Mouse (Mus musculus) erythroblast, embryonic 14.5 days (primary cell): ENCODE data around the gene Mnt. TPM values are rescaled to one million over a fixed set of nuclear protein-coding genes. Genes with fewer than 3 reads are reported as not detected.

Source experiments
- H3K27me3 ChIP-seq: 2 replicates; pipeline ENCODE4 v1.6.1; 2012; ENCODE audit warnings: inconsistent platforms; ENCODE audit not compliant: control insufficient read depth
- H3K36me3 ChIP-seq: 2 replicates; pipeline ENCODE4 v1.6.1; 2012; ENCODE audit warnings: mild to moderate bottlenecking, inconsistent platforms; ENCODE audit not compliant: control insufficient read depth
- H3K4me1 ChIP-seq: 2 replicates; pipeline ENCODE4 v1.6.1; 2012; ENCODE audit warnings: inconsistent platforms; ENCODE audit not compliant: control insufficient read depth
- H3K4me3 ChIP-seq: replicated peaks from 2 replicates; pipeline ENCODE3; 2012; ENCODE audit warnings: moderate library complexity, mild to moderate bottlenecking, inconsistent platforms
- H3K9me3 ChIP-seq: 2 replicates; pipeline ENCODE4 v1.6.1; 2012; ENCODE audit warnings: low read length, inconsistent platforms, mixed read lengths; ENCODE audit not compliant: control insufficient read depth
- GATA1 ChIP-seq: IDR thresholded peaks from 2 replicates; pipeline ENCODE4 v1.6.1; 2012; ENCODE audit warnings: low read length, inconsistent platforms, mixed read lengths
- TAL1 ChIP-seq: IDR thresholded peaks from 3 replicates; pipeline ENCODE4 v1.6.1; 2012; ENCODE audit warnings: low read length, inconsistent platforms, mixed read lengths
- polyA plus RNA-seq: library from polyadenylated mRNA; stranded (reverse); fragments of >175 nt; gene quantifications from 2 replicates; pipeline ENCODE4 v1.2.3, GENCODE M21; 2012

Gene Mnt
- polyA plus RNA-seq, 1 experiment = 3.4 TPM

DNA sequence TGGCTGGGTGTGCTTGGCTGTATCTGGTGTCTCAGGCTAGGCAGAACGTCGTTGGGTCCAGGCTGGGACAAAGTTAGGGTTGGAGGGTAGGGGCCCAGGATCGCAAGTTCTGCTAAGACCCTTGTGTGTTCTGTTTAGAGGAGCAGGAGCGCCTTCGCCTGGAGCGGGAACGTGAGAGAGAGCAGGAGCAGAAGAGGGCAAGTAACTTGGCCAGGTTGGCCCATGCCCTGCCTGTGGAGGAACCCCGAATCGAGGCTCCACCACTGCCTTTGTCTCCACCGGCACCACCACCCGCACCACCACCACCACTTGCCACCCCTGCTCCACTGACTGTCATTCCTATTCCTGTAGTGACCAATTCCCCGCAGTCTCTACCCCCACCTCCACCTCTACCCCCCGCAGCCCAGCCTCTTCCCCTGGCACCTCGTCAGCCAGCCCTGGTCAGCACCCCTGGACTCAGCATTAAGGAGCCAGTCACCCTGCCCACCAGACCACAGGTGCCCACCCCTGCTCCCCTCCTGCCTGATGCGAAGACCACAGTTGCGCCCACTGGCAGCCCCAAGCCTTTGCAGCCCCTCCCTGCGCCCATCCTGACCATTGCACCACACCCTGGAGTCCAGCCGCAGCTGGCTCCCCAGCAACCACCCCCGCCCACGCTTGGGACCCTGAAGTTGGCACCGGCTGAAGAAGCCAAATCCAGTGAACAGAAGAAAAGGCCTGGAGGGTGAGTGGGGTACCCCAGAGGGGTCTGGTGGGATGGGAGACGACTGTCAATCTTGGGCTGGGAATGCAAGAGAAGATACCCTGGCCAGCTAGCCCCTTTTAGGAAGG lies 5.7 kb downstream of the Mnt start:
- Histone ChIP-seq H3K9me3 (no peaks in the 10 kb centered on the region), H3K36me3 (peaks cover 40% of the 10 kb centered on the region), H3K27me3 (no peaks in the 10 kb centered on the region), H3K4me3 (peak overlapping the region; percentile 76), H3K4me1 (peaks cover 89% of the 10 kb centered on the region)
- TF ChIP-seq GATA1 = no peak
- TF ChIP-seq TAL1 = no peak

DNA sequence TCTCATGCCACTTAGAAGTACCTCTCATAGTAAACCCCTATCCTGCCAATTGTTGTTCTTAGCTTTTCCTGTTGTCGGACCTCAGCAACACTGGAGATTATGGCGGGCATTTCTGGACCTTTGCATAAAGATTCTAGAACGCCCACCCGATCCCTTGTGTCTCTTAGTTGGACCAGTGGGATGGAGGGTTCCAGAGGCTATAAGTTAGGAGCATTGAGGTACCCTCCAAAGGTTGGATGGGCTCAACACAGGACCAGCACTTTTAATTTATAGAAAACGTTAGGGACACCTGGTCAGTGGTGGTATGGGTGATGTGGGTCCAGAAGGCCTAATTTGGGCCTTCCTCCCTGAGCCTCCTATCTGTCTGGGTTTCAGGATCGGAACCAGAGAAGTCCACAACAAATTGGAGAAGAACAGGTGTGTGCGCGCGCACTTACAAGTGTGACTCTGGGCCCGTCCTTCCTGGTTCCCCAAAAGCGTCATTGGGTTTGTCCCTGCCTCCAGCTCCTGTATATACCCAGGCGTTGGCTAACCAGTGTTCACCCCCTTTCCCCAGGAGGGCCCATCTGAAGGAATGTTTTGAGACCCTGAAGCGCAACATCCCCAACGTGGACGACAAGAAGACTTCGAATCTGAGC lies 6.5 kb downstream of the Mnt start:
- H3K4me1 ChIP-seq = peaks cover 82% of the 10 kb centered on the region
- peaks cover 48% of the 10 kb centered on the region for H3K36me3 ChIP-seq

DNA sequence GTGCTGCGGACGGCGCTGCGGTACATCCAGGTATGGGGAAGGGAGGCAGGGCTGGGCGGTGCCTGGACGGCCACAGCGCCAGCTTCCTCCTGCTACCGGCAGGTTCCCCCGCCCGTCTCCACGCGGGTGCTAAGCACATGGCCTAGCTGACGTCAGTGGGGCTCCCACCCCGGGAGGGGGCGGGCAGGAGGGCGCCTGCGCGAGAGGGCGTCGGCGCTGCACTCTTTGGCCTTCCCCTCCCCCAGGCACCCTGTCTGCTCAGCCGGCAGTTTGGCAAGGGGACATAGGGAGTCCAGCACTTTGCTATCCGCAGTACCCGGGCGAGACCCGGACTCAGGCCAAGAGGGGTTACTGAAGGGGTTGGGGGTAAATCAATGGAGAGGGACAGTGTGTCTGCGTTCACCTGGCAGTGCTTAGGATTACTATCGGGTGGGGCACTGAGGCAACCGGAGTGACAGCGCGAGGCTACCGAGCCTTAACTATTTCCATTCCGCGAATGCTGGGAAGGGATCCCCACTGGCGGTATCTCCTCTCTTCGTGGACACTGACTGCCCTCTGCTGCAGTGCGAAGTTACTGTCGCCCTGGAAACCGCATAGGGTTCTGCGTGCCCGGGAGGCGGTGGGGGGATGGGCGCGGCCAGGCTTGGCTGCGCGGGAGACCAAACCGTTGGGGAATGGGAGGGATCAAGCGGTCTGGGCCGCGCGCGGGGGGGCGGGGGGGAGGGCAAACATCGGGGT lies 7.1 kb downstream of the Mnt start:
- H3K36me3 ChIP-seq = peaks cover 55% of the 10 kb centered on the region
- H3K4me1 ChIP-seq = peaks cover 75% of the 10 kb centered on the region
- no peaks in the 10 kb centered on the region for H3K9me3 ChIP-seq
- H3K4me3 ChIP-seq = peak overlapping the region; percentile 76
- no peaks in the 10 kb centered on the region for H3K27me3 ChIP-seq
- TF ChIP-seq GATA1 (no peak), TAL1 (no peak)

More for the DNA sequence above, 6.5 kb downstream of the Mnt start:
- TF ChIP-seq GATA1 (no peak), TAL1 (no peak)
- H3K9me3 ChIP-seq = no peaks in the 10 kb centered on the region
- peak overlapping the region; percentile 76 for H3K4me3 ChIP-seq
- H3K27me3 ChIP-seq = no peaks in the 10 kb centered on the region

DNA sequence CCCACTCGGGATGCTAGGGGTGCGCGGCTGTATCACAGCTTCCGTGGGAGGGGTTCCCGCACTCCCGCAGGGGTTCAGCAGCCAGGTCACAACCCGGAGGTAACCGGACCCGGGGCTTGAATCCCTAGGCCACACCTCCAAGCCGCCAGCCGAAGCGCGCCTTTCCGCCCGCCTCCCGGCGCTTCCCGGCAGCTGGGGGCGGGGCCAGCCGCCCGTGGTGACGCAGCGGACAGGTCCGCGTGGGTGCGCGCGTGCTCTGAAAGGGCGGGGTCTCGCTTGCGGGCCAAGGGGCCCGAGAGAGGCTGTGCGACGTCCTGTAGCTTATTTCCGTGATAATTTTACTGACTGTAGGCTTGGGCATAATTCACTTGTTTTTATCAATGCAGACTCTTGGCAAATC lies 7.7 kb downstream of the Mnt start:
- no peak for TF ChIP-seq TAL1
- no peak for TF ChIP-seq GATA1
- Histone ChIP-seq H3K36me3 (peaks cover 60% of the 10 kb centered on the region), H3K4me3 (peak overlapping the region; percentile 76), H3K4me1 (peaks cover 75% of the 10 kb centered on the region), H3K9me3 (no peaks in the 10 kb centered on the region), H3K27me3 (no peaks in the 10 kb centered on the region)

DNA sequence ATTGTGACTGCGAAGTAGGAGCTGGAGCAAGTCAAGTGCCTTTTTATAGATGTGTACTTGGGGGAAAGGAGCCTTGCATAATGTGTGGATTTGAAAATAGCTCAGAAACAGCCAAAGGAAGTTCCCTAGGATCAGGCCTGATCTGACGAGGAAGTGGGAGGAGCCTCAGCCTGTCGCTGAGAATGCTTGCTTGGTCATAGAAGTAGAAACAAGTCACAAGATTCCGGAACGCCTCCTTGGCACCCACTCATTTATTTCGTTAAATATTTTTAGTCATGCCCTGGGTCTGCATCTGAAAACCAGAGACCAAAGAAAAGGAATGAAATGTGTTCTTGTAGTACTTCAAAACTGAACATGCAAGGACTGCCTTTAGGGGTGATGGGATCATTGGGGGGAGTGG lies 8.3 kb downstream of the Mnt start:
- Histone ChIP-seq H3K36me3 (peaks cover 66% of the 10 kb centered on the region), H3K4me1 (peaks cover 70% of the 10 kb centered on the region), H3K9me3 (no peaks in the 10 kb centered on the region), H3K4me3 (peak overlapping the region; percentile 76), H3K27me3 (no peaks in the 10 kb centered on the region)
- TF ChIP-seq GATA1 (no peak), TAL1 (no peak)

DNA sequence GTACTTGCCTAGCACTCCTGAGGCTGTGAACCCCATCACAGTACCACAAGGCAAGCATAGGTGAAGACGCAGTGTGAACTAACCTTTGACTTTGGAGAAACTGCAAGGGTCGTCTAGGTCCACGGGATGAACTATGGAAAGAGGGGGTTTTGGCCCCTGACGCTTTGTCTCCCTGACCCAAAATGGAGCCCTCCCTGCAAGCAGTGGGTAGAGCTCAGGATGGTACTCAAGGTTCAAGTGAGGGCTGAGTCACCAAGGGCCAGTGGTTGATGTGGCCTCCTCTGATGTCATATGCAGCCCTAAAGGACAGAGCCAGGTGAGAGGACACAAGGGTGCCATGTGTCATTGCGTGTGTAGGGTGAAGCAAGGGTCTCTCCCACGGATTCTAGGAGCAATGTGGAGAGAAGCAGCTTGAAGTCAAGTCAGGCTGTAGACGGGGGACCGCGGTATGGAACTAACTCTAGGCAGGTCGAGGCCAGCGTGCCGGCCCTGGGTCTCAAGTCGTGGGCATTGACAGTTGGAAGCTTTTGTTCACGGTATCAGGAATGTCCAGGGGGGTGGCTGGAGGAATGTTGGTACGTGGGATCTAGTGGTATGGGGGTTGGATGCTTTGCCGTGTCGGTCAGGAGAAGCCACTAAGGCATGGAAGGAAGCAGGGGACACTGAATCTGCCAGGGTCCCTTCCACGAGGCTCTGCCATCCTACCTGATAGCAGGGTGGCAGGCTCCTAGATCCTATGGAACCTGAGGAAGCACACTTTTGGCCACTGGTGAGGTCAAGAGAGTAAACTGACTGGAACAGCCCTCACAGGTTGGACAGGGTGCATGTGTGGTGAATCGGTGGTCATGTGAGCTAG lies 9.4 kb downstream of the Mnt start:
- no peak overlapping the region for H3K4me3 ChIP-seq
- peaks cover 59% of the 10 kb centered on the region for H3K4me1 ChIP-seq
- no peaks in the 10 kb centered on the region for H3K27me3 ChIP-seq
- H3K36me3 ChIP-seq = peaks cover 70% of the 10 kb centered on the region
- no peak for TF ChIP-seq GATA1
- TF ChIP-seq TAL1 = no peak
- peaks cover 3% of the 10 kb centered on the region; the same call in 1 of the 2 replicates for H3K9me3 ChIP-seq

DNA sequence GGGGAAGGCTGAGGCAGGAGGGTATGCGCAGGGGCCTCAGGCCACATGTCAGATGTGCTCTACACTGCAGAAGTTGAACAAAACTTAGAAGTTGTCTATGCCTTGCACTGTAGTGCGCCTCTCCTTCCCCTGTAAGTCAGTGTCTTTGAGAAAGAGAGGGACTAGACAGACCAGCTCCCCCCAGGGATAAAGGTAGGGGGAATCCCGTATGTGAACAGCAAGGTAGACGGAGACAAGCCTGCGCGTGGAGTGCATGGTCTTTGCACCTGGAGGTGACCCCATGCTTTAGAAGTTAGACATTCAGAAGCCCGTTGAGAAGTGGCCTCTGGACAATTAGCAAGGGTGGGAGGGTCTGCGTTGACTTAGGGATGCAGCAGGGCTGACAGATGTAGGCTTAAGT lies 10.0 kb downstream of the Mnt start:
- TF ChIP-seq GATA1 (no peak), TAL1 (no peak)
- Histone ChIP-seq H3K27me3 (no peaks in the 10 kb centered on the region), H3K4me3 (no peak overlapping the region), H3K4me1 (peaks cover 55% of the 10 kb centered on the region), H3K9me3 (peaks cover 8% of the 10 kb centered on the region), H3K36me3 (peaks cover 71% of the 10 kb centered on the region)

DNA sequence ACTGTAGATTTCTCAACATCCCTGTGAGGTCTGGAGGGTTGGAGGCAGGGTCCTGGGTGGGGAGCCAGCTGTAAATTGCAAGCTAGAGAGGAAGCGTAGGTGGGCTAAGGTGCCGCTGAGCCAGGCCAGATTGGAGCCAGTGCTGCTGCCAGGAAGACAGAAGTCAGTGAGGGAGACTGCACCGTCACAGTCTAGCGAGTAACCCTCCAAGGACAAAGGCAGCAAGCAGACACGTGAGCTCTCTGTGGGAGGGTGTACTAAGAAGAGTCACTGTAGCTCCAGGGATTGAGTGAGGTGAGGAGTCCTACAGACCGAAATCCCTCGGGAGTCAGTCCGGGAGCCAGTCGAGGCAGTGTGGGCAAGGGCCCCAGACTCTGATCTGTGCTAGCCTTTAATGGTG lies 10.6 kb downstream of the Mnt start:
- peaks cover 67% of the 10 kb centered on the region for H3K36me3 ChIP-seq
- H3K27me3 ChIP-seq = no peaks in the 10 kb centered on the region
- no peak overlapping the region for H3K4me3 ChIP-seq
- TF ChIP-seq TAL1 = no peak
- TF ChIP-seq GATA1 = no peak
- peaks cover 48% of the 10 kb centered on the region for H3K4me1 ChIP-seq
- H3K9me3 ChIP-seq = peaks cover 10% of the 10 kb centered on the region
